Mouse (Mus musculus): Measurements from ENCODE around the gene Smu1. TPM values are rescaled to one million over a fixed set of nuclear protein-coding genes. Genes with fewer than 3 reads are reported as not detected.
A peak's percentile ranks its signal among the peaks of the same experiment; 100 is the strongest.

The Smu1 gene
- polyA plus RNA-seq, 1 experiment from 2014 or later = 129 TPM

DNA sequence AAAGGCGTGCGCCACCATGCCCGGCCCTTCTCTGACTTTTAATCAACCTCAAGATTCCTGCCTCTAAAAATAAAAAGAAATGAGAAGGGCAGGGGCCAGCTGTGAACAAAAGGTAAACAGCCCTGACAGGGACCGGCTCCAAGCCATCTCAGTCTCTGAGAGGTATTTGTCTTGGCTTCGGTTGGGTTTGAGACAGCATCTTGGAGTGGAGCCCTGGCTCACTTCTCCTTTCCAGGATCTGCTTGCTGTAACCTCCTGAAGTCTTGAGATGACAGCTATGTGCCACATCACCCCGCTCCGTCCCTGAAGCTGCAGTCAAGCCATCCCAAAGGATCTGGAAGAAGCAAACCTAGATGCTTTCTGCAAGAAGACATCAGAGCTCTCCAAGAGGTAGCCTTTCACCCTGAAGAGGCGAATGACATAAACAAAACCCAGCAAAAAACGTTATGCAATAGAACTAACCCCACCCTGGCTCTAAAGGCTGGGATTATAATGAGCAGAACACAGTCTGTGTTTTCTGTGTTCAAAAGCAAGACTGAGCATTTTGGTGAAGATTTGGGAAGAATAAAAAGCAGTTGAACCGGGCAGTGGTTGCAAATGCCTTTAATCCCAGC, 26.9 kb upstream of the Smu1 start:
- 79% methylated on average over 10 of the region's 10 CpGs for WGBS
- Histone ChIP-seq H3K36me3 (no peaks in the 10 kb centered on the region), H3K27me3 (no peaks in the 10 kb centered on the region), H3K4me1 (replicated peaks) (no peaks in the 10 kb centered on the region), H3K4me3 (no peak overlapping the region), H3K27ac (replicated peaks) (no peak overlapping the region), H3K4me2 (no peak overlapping the region), H3K9ac (no peak overlapping the region), H3K9me3 (no peaks in the 10 kb centered on the region)
- ATAC-seq (ENCODE audit: low read depth) = no peak

DNA sequence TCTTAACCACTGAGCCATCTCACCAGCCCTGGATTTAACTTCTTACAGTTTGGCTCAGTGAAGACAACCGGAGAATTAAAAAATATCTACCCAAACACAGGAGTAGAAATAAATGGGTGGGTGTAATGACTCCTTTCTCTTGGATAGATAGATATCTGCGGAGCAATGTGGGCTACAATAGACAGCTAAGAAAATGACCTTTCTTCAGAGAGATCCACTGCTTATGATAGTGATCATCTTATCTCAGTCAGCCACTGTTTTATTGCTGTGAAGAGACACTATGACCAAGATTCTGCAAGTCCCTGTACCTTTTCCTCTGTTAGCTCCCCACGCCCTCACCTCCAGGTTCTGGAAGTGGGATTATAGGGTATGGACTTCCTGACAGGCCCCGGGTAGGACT, 25.3 kb upstream of the Smu1 start:
- H3K4me2 ChIP-seq = no peak overlapping the region
- no peaks in the 10 kb centered on the region for H3K36me3 ChIP-seq
- no peak overlapping the region for H3K4me3 ChIP-seq
- no peaks in the 10 kb centered on the region for H3K9me3 ChIP-seq
- no peaks in the 10 kb centered on the region for H3K27me3 ChIP-seq
- no peak overlapping the region for H3K27ac ChIP-seq (replicated peaks)
- no peak for ATAC-seq (ENCODE audit: low read depth)
- no peaks in the 10 kb centered on the region for H3K4me1 ChIP-seq (replicated peaks)
- no peak overlapping the region for H3K9ac ChIP-seq
- 93% methylated on average over 4 of the region's 4 CpGs for WGBS

DNA sequence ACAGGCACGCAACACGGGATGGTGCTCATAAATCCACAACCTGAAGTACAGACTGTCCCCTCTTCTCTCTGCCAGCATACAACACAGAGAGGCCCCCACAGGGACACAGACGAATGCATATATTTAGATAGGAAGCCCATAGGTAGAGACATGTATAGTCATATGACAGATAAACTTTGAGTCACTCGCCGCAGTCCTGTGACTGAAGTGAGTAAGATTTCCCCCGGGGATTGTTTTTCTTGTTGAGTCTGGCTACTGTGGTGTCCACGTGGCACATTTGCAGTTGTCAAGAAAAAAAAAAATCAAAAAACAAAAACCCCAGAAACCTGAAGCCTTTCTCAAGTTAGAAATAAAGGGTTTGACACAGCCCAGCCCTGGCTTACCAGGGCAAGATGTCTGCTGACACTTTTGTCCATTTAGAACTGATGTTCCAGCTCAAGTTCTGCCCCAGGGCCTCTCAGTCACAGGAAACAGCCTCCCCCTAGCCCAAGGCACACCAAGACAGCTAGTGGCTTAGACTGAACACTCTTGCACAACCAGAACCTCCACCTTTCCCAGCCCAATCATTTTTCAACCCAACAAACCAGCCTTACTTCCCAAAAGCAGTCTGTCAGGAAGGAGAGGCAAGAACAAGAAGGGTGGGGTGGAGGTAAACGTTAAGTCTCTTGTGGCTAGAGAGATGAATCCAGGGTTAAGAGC, 24.2 kb upstream of the Smu1 start:
- Histone ChIP-seq H3K9ac (no peak overlapping the region), H3K36me3 (no peaks in the 10 kb centered on the region), H3K27ac (replicated peaks) (no peak overlapping the region), H3K4me3 (no peak overlapping the region), H3K4me1 (replicated peaks) (no peaks in the 10 kb centered on the region), H3K9me3 (no peaks in the 10 kb centered on the region), H3K27me3 (no peaks in the 10 kb centered on the region), H3K4me2 (no peak overlapping the region)
- 69% methylated on average over 8 of the region's 8 CpGs for WGBS
- ATAC-seq (ENCODE audit: low read depth) = no peak

- WGBS = 29% methylated on average over 3 of the region's 3 CpGs
- Histone ChIP-seq H3K4me1 (replicated peaks) (no peaks in the 10 kb centered on the region), H3K9ac (no peak overlapping the region), H3K27me3 (no peaks in the 10 kb centered on the region), H3K4me3 (no peak overlapping the region), H3K9me3 (no peaks in the 10 kb centered on the region), H3K36me3 (no peaks in the 10 kb centered on the region), H3K4me2 (no peak overlapping the region), H3K27ac (replicated peaks) (no peak overlapping the region)
- ATAC-seq (ENCODE audit: low read depth) = no peak
Observed at GRCm38 (mm10) chr4:40781143-40781542, 23.4 kb upstream of the Smu1 start.

- Histone ChIP-seq H3K4me3 (no peak overlapping the region), H3K27me3 (no peaks in the 10 kb centered on the region), H3K4me2 (no peak overlapping the region), H3K9me3 (no peaks in the 10 kb centered on the region), H3K9ac (no peak overlapping the region), H3K36me3 (no peaks in the 10 kb centered on the region), H3K27ac (replicated peaks) (no peak overlapping the region), H3K4me1 (replicated peaks) (peaks cover 11% of the 10 kb centered on the region; the same call in 1 of the 2 replicates)
- ATAC-seq (ENCODE audit: low read depth) = no peak
- WGBS = 89% methylated on average over 6 of the region's 6 CpGs
Observed at GRCm38 (mm10) chr4:40778656-40779055, 20.9 kb upstream of the Smu1 start.

GRCm38 (mm10) chr4:40777116-40777515, 19.4 kb upstream of the Smu1 start:
- Histone ChIP-seq H3K9me3 (no peaks in the 10 kb centered on the region), H3K27ac (replicated peaks) (no peak overlapping the region), H3K4me3 (no peak overlapping the region), H3K4me2 (no peak overlapping the region), H3K36me3 (no peaks in the 10 kb centered on the region), H3K9ac (no peak overlapping the region), H3K27me3 (no peaks in the 10 kb centered on the region), H3K4me1 (replicated peaks) (peaks cover 16% of the 10 kb centered on the region; the same call in 1 of the 2 replicates)
- WGBS = 20% methylated on average over 2 of the region's 2 CpGs
- no peak for ATAC-seq (ENCODE audit: low read depth)

GRCm38 (mm10) chr4:40776416-40776815, 18.7 kb upstream of the Smu1 start:
- ATAC-seq (ENCODE audit: low read depth) = no peak
- Histone ChIP-seq H3K27me3 (no peaks in the 10 kb centered on the region), H3K9ac (no peak overlapping the region), H3K4me1 (replicated peaks) (peaks cover 16% of the 10 kb centered on the region; the same call in 1 of the 2 replicates), H3K4me3 (no peak overlapping the region), H3K36me3 (no peaks in the 10 kb centered on the region), H3K4me2 (no peak overlapping the region), H3K27ac (replicated peaks) (no peak overlapping the region), H3K9me3 (no peaks in the 10 kb centered on the region)
- WGBS = 80% methylated on average over 4 of the region's 4 CpGs

- no peaks in the 10 kb centered on the region for H3K36me3 ChIP-seq
- no peak overlapping the region for H3K4me3 ChIP-seq
- H3K4me1 ChIP-seq (replicated peaks) = peaks cover 16% of the 10 kb centered on the region; the same call in 1 of the 2 replicates
- no peaks in the 10 kb centered on the region for H3K27me3 ChIP-seq
- 29% methylated on average over 12 of the region's 12 CpGs for WGBS
- peak; percentile 54; the same call in 1 of the 2 replicates for ATAC-seq (ENCODE audit: low read depth)
- H3K9me3 ChIP-seq = no peaks in the 10 kb centered on the region
- H3K27ac ChIP-seq (replicated peaks) = 0 out of 2 replicates have a peak overlapping the region, but pooled peaks have one; percentile 23
- H3K9ac ChIP-seq = peak overlapping the region; percentile 35; the same call in 1 of the 2 replicates
- H3K4me2 ChIP-seq = peak overlapping the region; percentile 36
Observed at GRCm38 (mm10) chr4:40774279-40775259, 16.8 kb upstream of the Smu1 start.

- Histone ChIP-seq H3K27me3 (peaks cover 16% of the 10 kb centered on the region), H3K4me3 (no peak overlapping the region), H3K9me3 (no peaks in the 10 kb centered on the region), H3K27ac (replicated peaks) (no peak overlapping the region), H3K9ac (no peak overlapping the region), H3K4me2 (no peak overlapping the region), H3K36me3 (peaks cover 10% of the 10 kb centered on the region), H3K4me1 (replicated peaks) (peaks cover 8% of the 10 kb centered on the region)
- WGBS = 60% methylated on average over 5 of the region's 5 CpGs
- no peak for ATAC-seq (ENCODE audit: low read depth)
Observed at GRCm38 (mm10) chr4:40759876-40760275, 2.2 kb upstream of the Smu1 start.

DNA sequence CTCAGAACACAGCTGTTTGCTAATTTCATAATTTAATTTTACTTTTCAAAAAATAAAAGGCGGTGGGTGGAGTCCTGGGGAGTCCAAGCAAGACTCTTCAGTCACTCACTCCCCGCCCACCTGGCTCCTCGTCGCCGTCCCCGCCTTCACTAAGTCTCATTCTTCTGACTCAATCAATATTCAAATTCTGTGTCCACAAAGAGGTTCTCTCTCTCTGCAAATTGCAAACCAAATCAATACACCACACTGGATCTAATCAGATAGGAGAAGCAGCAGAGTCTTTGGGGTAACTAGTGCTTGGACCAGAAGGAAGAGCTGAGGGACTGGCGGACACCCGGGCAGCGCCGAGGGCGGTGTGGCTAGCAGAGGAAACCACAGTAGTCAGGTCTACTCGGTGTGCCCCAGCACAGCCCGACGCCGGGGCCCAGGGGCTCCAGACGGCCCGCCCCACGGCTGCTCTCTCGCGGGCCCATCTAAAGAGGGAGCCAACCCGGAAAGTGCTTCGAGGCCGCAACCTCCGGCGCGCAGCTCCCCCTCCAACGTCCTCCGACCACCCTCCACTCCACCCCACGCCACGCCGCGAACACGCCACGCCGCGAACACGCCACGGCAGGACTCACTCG, 455 bp downstream of the Smu1 start:
- peak overlapping the region; percentile 30 for H3K27ac ChIP-seq (replicated peaks)
- under 1% methylated on average over 39 of the region's 39 CpGs for WGBS

GRCm38 (mm10) chr4:40735351-40735750, 22.4 kb downstream of the Smu1 start:
- WGBS = 70% methylated on average over 1 of the region's 1 CpGs
- Histone ChIP-seq H3K9me3 (no peaks in the 10 kb centered on the region), H3K27ac (replicated peaks) (no peak overlapping the region), H3K27me3 (no peaks in the 10 kb centered on the region), H3K4me3 (no peak overlapping the region), H3K4me2 (no peak overlapping the region), H3K4me1 (replicated peaks) (no peaks in the 10 kb centered on the region), H3K9ac (no peak overlapping the region), H3K36me3 (peaks cover 88% of the 10 kb centered on the region)
- no peak for ATAC-seq (ENCODE audit: low read depth)

More for the DNA sequence above, 455 bp downstream of the Smu1 start:
- peaks cover 16% of the 10 kb centered on the region for H3K27me3 ChIP-seq
- peak overlapping the region; percentile 88 for H3K4me2 ChIP-seq
- ATAC-seq (ENCODE audit: low read depth) = peak; percentile 86
- H3K4me1 ChIP-seq (replicated peaks) = peaks cover 8% of the 10 kb centered on the region
- H3K4me3 ChIP-seq = peak overlapping the region; percentile 91
- H3K9me3 ChIP-seq = no peaks in the 10 kb centered on the region
- peak overlapping the region; percentile 89 for H3K9ac ChIP-seq
- peaks cover 36% of the 10 kb centered on the region for H3K36me3 ChIP-seq

Measured in neural tube, embryonic 13.5 days (tissue).